Mouse (Mus musculus) midbrain, embryonic 16.5 days (tissue): ENCODE measurements around the gene Galnt10. TPM values are rescaled to one million over a fixed set of nuclear protein-coding genes. Genes with fewer than 3 reads are reported as not detected.
"Not testable (repeated sequence)": the region's sequence is repeated elsewhere in the genome, so short reads cannot be mapped to it uniquely, and the experiment has no call there.

ENCODE experiments used
- ATAC-seq: fragments of 200-750 bp; cut with Nextera tagmentation; 2 replicates; pipeline ENCODE4 v1.8.0; 2017; ENCODE audit warnings: moderate TSS enrichment
- H3K27ac ChIP-seq: fragments of 300-500 bp; sonication (generic); 2 replicates; pipeline ENCODE4 v1.5.1; 2014; ENCODE audit warnings: mild to moderate bottlenecking, low read length, mixed read lengths
- H3K27me3 ChIP-seq: fragments of 300-500 bp; sonication (generic); 2 replicates; pipeline ENCODE4 v1.6.1; 2014; ENCODE audit warnings: low read depth, low read length, mixed read lengths; ENCODE audit not compliant: control insufficient read depth, insufficient read depth
- H3K36me3 ChIP-seq: fragments of 300-500 bp; sonication (generic); 2 replicates; pipeline ENCODE4 v1.6.1; 2014; ENCODE audit warnings: mild to moderate bottlenecking, low read length, moderate library complexity, mixed read lengths; ENCODE audit not compliant: control insufficient read depth, insufficient read depth
- H3K4me1 ChIP-seq: fragments of 300-500 bp; sonication (generic); 2 replicates; pipeline ENCODE4 v1.6.1; 2014; ENCODE audit warnings: mild to moderate bottlenecking, low read length, mixed read lengths; ENCODE audit not compliant: control insufficient read depth, insufficient read depth
- H3K4me2 ChIP-seq: fragments of 300-500 bp; sonication (generic); 2 replicates; pipeline ENCODE4 v1.6.1; 2014; ENCODE audit warnings: mild to moderate bottlenecking, low read length, mixed read lengths
- H3K4me3 ChIP-seq: fragments of 300-500 bp; sonication (generic); 2 replicates; pipeline ENCODE4 v1.5.1; 2014; ENCODE audit warnings: low read depth, mild to moderate bottlenecking, low read length, moderate library complexity, mixed read lengths
- H3K9ac ChIP-seq: fragments of 300-500 bp; sonication (generic); 2 replicates; pipeline ENCODE4 v1.6.1; 2014; ENCODE audit warnings: low read depth, low read length, mixed read lengths
- H3K9me3 ChIP-seq: fragments of 300-500 bp; sonication (generic); replicated peaks from 2 replicates; pipeline ENCODE4 v1.6.1; 2014; ENCODE audit warnings: mild to moderate bottlenecking, low read length, mixed read lengths; ENCODE audit not compliant: control insufficient read depth, poor library complexity, severe bottlenecking
- WGBS: fragments of 180-500 bp; shearing (Covaris S2); extraction: QIAGEN DNeasy Blood & Tissue Kit; methylation state at CpG from one replicate; pipeline ENCODE4 v1.1.7; 2014; 5-methylcytosine and 5-hydroxymethylcytosine counted together
- polyA plus RNA-seq: library from polyadenylated mRNA; unstranded; fragments of >200 nt; fragmentation: Nextera tagmentation; extraction: Ambion mirVana; gene quantifications from 2 replicates; pipeline ENCODE4 v1.2.1, GENCODE M21; 2015

Gene Galnt10
- polyA plus RNA-seq, 1 experiment from 2014 or later = 14.8 TPM

DNA sequence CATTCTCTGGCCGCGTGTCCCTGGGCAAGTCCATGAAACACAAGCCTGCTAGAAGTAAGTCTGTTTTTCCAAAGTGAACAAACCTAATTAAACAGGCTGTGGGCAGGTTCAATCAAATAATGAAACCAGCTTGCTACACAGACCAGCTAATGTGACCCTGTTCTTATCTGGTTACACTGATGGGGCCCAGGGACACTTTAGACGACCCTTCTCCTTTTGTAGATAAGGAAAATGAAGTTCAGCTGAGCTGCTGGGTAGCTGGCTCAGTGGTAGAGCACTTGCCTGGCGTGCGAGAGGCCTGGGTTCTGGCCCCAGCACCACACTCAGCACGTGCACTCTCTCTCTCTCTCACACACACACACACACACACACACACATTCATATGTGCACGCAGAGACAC, 178.5 kb downstream of the Galnt10 start:
- peaks cover 12% of the 10 kb centered on the region for H3K27me3 ChIP-seq
- WGBS = 79% methylated on average over 7 of the region's 7 CpGs

GRCm38 (mm10) chr11:57825234-57825633, 180.0 kb downstream of the Galnt10 start:
- not testable (repeated sequence) for ATAC-seq, H3K4me1 ChIP-seq, H3K36me3 ChIP-seq, H3K9me3 ChIP-seq, H3K4me3 ChIP-seq, H3K27ac ChIP-seq, H3K9ac ChIP-seq, H3K4me2 ChIP-seq
- peaks cover 19% of the 10 kb centered on the region for H3K27me3 ChIP-seq
- WGBS = 39% methylated on average over 11 of the region's 11 CpGs

More for the DNA sequence above, 178.5 kb downstream of the Galnt10 start:
- no peaks in the 10 kb centered on the region for H3K9me3 ChIP-seq
- H3K4me3 ChIP-seq = no peak overlapping the region
- H3K27ac ChIP-seq = no peak overlapping the region
- no peaks in the 10 kb centered on the region for H3K36me3 ChIP-seq
- H3K4me1 ChIP-seq = peaks cover 6% of the 10 kb centered on the region; the same call in 1 of the 2 replicates
- ATAC-seq = no peak
- H3K9ac ChIP-seq = no peak overlapping the region
- no peak overlapping the region for H3K4me2 ChIP-seq

GRCm38 (mm10) chr11:57827048-57827914, 182.0 kb downstream of the Galnt10 start:
- Histone ChIP-seq H3K36me3 (no peaks in the 10 kb centered on the region), H3K27me3 (peaks cover 38% of the 10 kb centered on the region), H3K4me2 (peak overlapping the region; percentile 47), H3K4me3 (peak overlapping the region; percentile 29), H3K9me3 (no peaks in the 10 kb centered on the region), H3K9ac (no peak overlapping the region), H3K27ac (no peak overlapping the region), H3K4me1 (peaks cover 6% of the 10 kb centered on the region)
- ATAC-seq = no peak
- WGBS = under 1% methylated on average over 41 of the region's 41 CpGs

- Histone ChIP-seq H3K4me2 (peak overlapping the region; percentile 47), H3K9me3 (no peaks in the 10 kb centered on the region), H3K9ac (0 out of 2 replicates have a peak overlapping the region, but pooled peaks have one; percentile 25), H3K36me3 (no peaks in the 10 kb centered on the region), H3K4me1 (peaks cover 6% of the 10 kb centered on the region), H3K4me3 (peak overlapping the region; percentile 29), H3K27ac (no peak overlapping the region), H3K27me3 (peaks cover 46% of the 10 kb centered on the region)
- no peak for ATAC-seq
- under 1% methylated on average over 33 of the region's 33 CpGs for WGBS
Measured at GRCm38 (mm10) chr11:57827915-57828545, 182.8 kb downstream of the Galnt10 start.

- Histone ChIP-seq H3K4me1 (peaks cover 6% of the 10 kb centered on the region), H3K27ac (no peak overlapping the region), H3K9me3 (no peaks in the 10 kb centered on the region), H3K9ac (no peak overlapping the region), H3K4me3 (no peak overlapping the region), H3K27me3 (peaks cover 53% of the 10 kb centered on the region), H3K4me2 (no peak overlapping the region), H3K36me3 (no peaks in the 10 kb centered on the region)
- no peak for ATAC-seq
- WGBS = 2% methylated on average over 53 of the region's 53 CpGs
Measured at GRCm38 (mm10) chr11:57828955-57829870, 184.0 kb downstream of the Galnt10 start.

DNA sequence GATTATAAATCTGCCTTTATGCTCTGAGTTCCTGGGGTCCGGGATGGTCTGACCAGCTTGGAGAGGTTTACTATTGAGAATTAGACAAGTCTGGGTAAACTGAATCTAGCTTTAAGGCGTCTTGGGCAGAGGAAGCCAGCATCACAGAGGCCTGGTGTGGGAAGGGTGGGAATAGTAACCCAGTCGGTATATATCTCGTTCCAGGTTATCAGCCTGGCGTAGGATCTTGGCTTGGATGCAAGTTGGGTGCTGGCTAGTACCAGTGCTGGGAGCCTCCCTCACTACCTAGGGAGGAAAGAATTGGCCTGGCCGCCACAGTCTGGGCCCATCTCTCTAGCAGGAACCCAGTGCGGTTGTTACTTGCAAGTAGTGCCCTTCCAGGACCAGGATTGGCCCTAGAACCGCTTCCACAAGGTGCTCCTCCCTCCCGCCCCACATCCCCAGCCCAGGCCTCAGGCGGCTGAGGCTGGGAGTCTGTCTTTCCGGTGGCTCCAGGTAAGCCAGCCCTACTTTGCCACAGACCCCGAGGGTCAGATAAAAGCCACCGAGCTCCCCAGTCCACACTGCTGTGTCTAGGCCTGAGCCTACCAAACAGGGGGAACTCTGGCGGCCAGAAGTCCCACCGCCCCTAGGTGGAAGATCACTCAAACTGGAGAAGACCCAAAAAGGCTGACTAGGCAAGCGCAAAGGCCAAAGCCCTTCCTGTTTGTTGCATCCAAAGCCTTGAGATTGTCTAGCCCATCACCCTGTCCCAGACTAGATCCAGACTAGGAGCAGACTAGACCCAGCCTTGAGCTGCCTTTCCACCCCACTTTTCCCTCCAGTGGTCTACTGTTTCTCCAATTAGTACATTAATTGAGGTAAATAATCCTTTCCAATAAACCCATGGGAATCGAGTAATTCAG, 184.9 kb downstream of the Galnt10 start:
- Histone ChIP-seq H3K9me3 (no peaks in the 10 kb centered on the region), H3K9ac (no peak overlapping the region), H3K4me2 (no peak overlapping the region), H3K4me3 (no peak overlapping the region), H3K4me1 (peaks cover 6% of the 10 kb centered on the region), H3K27me3 (peaks cover 59% of the 10 kb centered on the region), H3K27ac (no peak overlapping the region), H3K36me3 (no peaks in the 10 kb centered on the region)
- no peak for ATAC-seq
- 12% methylated on average over 17 of the region's 17 CpGs for WGBS

DNA sequence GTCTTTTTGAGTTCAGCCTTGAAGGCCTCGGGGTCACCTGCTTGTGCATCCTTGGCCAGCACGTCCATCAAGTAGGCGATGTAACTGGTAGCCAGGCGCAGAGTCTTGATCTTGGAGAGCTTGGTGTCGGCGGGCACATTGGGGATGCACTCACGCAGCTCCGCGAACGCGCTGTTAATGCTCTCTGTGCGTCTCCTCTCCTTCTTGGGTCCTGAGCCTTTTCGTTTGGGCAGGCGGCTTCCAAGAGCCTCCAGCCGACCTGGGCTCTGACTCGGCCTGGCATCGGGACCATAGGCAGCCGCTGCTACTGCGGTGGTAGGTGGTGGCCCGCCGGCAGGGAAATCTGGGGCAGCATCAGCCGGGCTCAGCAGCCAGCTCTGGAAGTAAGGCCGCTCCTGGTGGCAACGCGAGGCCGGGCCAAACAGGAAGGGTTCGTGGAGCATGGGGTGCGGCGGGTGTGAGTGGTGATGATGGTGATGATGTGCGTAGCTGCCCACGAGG, 186.1 kb downstream of the Galnt10 start:
- H3K4me3 ChIP-seq = no peak overlapping the region
- peaks cover 71% of the 10 kb centered on the region for H3K27me3 ChIP-seq
- H3K9me3 ChIP-seq = no peaks in the 10 kb centered on the region
- H3K36me3 ChIP-seq = no peaks in the 10 kb centered on the region
- no peak overlapping the region for H3K4me2 ChIP-seq
- no peak overlapping the region for H3K27ac ChIP-seq
- no peak overlapping the region for H3K9ac ChIP-seq
- H3K4me1 ChIP-seq = peaks cover 6% of the 10 kb centered on the region
- no peak for ATAC-seq
- 1% methylated on average over 31 of the region's 31 CpGs for WGBS

- no peak overlapping the region for H3K4me2 ChIP-seq
Measured at GRCm38 (mm10) chr11:57831861-57832260, 186.6 kb downstream of the Galnt10 start.

More at GRCm38 (mm10) chr11:57831861-57832260, 186.6 kb downstream of the Galnt10 start:
- no peaks in the 10 kb centered on the region for H3K36me3 ChIP-seq
- no peak overlapping the region for H3K27ac ChIP-seq
- peaks cover 8% of the 10 kb centered on the region for H3K4me1 ChIP-seq
- H3K9me3 ChIP-seq = no peaks in the 10 kb centered on the region
- H3K9ac ChIP-seq = no peak overlapping the region
- H3K27me3 ChIP-seq = peaks cover 73% of the 10 kb centered on the region
- no peak for ATAC-seq
- WGBS = 5% methylated on average over 16 of the region's 16 CpGs
- no peak overlapping the region for H3K4me3 ChIP-seq
